Mouse (Mus musculus) Patski (cell line): ENCODE data around the gene Nus1. TPM values are rescaled to one million over a fixed set of nuclear protein-coding genes. Genes with fewer than 3 reads are reported as not detected.

Experiments used
- ATAC-seq: fragments of 100-300 bp; one replicate; pipeline ENCODE4 v1.8.0; 2021
- CTCF ChIA-PET: fragments of 350-600 bp; sonication (Branson Sonifier 250); formaldehyde crosslinking; loops from one replicate; lab custom pipeline; 2022; ENCODE audit warnings: inconsistent platforms; lab: Charles Lee
- POLR2A ChIA-PET: fragments of 350-600 bp; sonication (Branson Sonifier 250); formaldehyde crosslinking; loops from one replicate; lab custom pipeline; 2022; ENCODE audit warnings: antibody characterized with exemption, inconsistent platforms; lab: Charles Lee
- DNase-seq: peaks from one replicate; pipeline ENCODE4 v3.0.0-alpha.2; 2011; ENCODE audit warnings: low read depth, low spot score
- H3K27me3 ChIP-seq: fragments of 371-371 bp; one replicate; pipeline ENCODE4 v1.5.1; 2021
- CTCF ChIP-seq: fragments of 100-300 bp; IDR thresholded peaks from one replicate; pipeline ENCODE4 v1.5.1; 2021
- in situ Hi-C: fragments of 300-500 bp; cut with MboI; formaldehyde crosslinking; loops from 3 replicates; pipeline ENCODE4 v1.11.1; 2018; ENCODE audit warnings: low pct_unique_long_range_greater_than_20kb, mixed read lengths
- polyA plus RNA-seq: library from polyadenylated mRNA; unstranded; gene quantifications from one replicate; pipeline ENCODE4 v1.2.3, GENCODE M21; 2021

The Nus1 gene
- polyA plus RNA-seq, 1 experiment from 2014 or later = 58.2 TPM

GRCm38 (mm10) chr10:52427634-52428415, 10.5 kb downstream of the Nus1 start:
- TF ChIP-seq CTCF = no peak
- ChIA-PET CTCF (interaction anchor here (0.7 to 1.5 kb wide), 2 partner anchors 8 to 9 kb away, joined by 3 read pairs; no protein-coding TSS in a partner anchor), POLR2A (no interaction called here)
- in situ Hi-C loops = no loop called here
- no peaks in the 10 kb centered on the region for H3K27me3 ChIP-seq
- DNase-seq (no peak), ATAC-seq (no peak)

- DNase-seq = no peak
- CTCF ChIA-PET = interaction anchor here (3.0 kb wide), 1 partner anchor 12 kb away, joined by 13 read pairs; no protein-coding TSS in a partner anchor
- in situ Hi-C loops = no loop called here
- H3K27me3 ChIP-seq = no peaks in the 10 kb centered on the region
- no peak for ATAC-seq
- POLR2A ChIA-PET = no interaction called here
- no peak for TF ChIP-seq CTCF
Observed at GRCm38 (mm10) chr10:52430953-52431352, 13.6 kb downstream of the Nus1 start.

GRCm38 (mm10) chr10:52434836-52435235, 17.5 kb downstream of the Nus1 start:
- no peak for TF ChIP-seq CTCF
- no peak for ATAC-seq
- in situ Hi-C loops = no loop called here
- ChIA-PET CTCF (no interaction called here), POLR2A (no interaction called here)
- no peaks in the 10 kb centered on the region for H3K27me3 ChIP-seq
- DNase-seq = no peak

GRCm38 (mm10) chr10:52460614-52461013, 43.3 kb downstream of the Nus1 start:
- TF ChIP-seq CTCF = no peak
- in situ Hi-C loops = no loop called here

GRCm38 (mm10) chr10:52463941-52464739, 46.8 kb downstream of the Nus1 start:
- DNase-seq (no peak), ATAC-seq (no peak)
- no peak for TF ChIP-seq CTCF
- peaks cover 29% of the 10 kb centered on the region for H3K27me3 ChIP-seq
- POLR2A ChIA-PET = no interaction called here
- CTCF ChIA-PET = interaction anchor here (0.7 to 1.4 kb wide), 2 partner anchors 13 to 25 kb away, joined by 3 read pairs; no protein-coding TSS in a partner anchor
- in situ Hi-C loops = no loop called here

More at GRCm38 (mm10) chr10:52460614-52461013, 43.3 kb downstream of the Nus1 start:
- DNase-seq (no peak), ATAC-seq (no peak)
- POLR2A ChIA-PET = no interaction called here
- peaks cover 18% of the 10 kb centered on the region for H3K27me3 ChIP-seq
- CTCF ChIA-PET = no interaction called here

GRCm38 (mm10) chr10:52471520-52471919, 54.2 kb downstream of the Nus1 start:
- ATAC-seq = no peak

More at GRCm38 (mm10) chr10:52471520-52471919, 54.2 kb downstream of the Nus1 start:
- CTCF ChIA-PET = no interaction called here
- in situ Hi-C loops = no loop called here
- no peak for DNase-seq
- TF ChIP-seq CTCF = no peak
- POLR2A ChIA-PET = no interaction called here
- peaks cover 13% of the 10 kb centered on the region for H3K27me3 ChIP-seq

Other genes starting within 250 kb of the Nus1 start
- gene Ros1, start 222.3 kb upstream of the Nus1 start, polyA plus RNA-seq = 0.03 TPM
- 9.1 TPM for gene Dcbld1, start 183.9 kb upstream of the Nus1 start, polyA plus RNA-seq
- gene Gm26741, start 58.8 kb upstream of the Nus1 start, polyA plus RNA-seq = not detected
- 26.2 TPM for gene Gopc, start 35.4 kb upstream of the Nus1 start, polyA plus RNA-seq
- gene Nepn, start 28.6 kb upstream of the Nus1 start, polyA plus RNA-seq = not detected